Mouse (Mus musculus) E14TG2a.4 (cell line): ENCODE results near the gene Odf3l2.

ENCODE experiments used
- CTCF ChIP-seq: conservative IDR thresholded peaks from 2 replicates; pipeline ENCODE4 v1.5.1; 2014; ENCODE audit warnings: low read length
- NANOG ChIP-seq: IDR thresholded peaks from 2 replicates; pipeline ENCODE4 v1.6.1; 2014; ENCODE audit warnings: borderline replicate concordance, low read length, mixed read lengths
- POU5F1 ChIP-seq: IDR thresholded peaks from 2 replicates; pipeline ENCODE4 v1.6.1; 2014; ENCODE audit warnings: low read length, borderline replicate concordance

GRCm38 (mm10) chr10:79615860-79616259, 29.7 kb downstream of the Odf3l2 start:
- TF ChIP-seq CTCF: no peak
- TF ChIP-seq POU5F1: no peak
- no peak for TF ChIP-seq NANOG
